Mouse (Mus musculus): ENCODE results near the gene Olfr1217. TPM values are rescaled to one million over a fixed set of nuclear protein-coding genes. Genes with fewer than 3 reads are reported as not detected.

Olfr1217 gene
- polyA plus RNA-seq (2014; fragmentation: Illumina TruSeq; extraction: RNeasy Lipid Tissue Mini Kit (QIAGEN cat#74804); ENCODE audit: low replicate concordance) = not detected

GRCm38 (mm10) chr2:89031965-89032364 is at the start of gene Olfr1217:
Olfr1217 (minus strand) TSS chr2:89032065.

GRCm38 (mm10) chr2:89061087-89061486 is 29.2 kb upstream of the Olfr1217 start, which contains the start of gene Olfr1218:
Olfr1218 (minus strand) TSS chr2:89061187.

DNA sequence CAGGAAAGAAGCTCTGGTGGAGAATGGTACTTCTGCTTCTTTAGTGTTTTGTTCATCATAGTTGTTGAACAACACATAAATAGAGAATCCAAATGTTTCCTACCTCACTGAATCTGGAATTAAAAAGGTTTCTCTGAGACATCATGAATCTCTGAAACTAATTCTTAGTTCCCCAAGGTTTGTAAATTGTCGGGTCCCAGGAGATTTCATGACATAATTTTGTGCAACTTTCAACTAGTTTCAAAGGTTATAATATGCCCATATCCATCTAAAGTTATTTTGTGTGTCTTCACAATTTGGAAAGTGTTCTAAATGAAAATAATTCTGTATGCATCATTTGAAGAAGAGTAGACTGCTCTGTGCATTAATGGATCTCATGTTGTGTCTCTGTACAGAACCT is 13.6 kb downstream of the Olfr1217 start, which contains the start of gene Olfr1216:
Olfr1216 (minus strand) TSS at position 101 of the 400 bp plus-strand sequence.

DNA sequence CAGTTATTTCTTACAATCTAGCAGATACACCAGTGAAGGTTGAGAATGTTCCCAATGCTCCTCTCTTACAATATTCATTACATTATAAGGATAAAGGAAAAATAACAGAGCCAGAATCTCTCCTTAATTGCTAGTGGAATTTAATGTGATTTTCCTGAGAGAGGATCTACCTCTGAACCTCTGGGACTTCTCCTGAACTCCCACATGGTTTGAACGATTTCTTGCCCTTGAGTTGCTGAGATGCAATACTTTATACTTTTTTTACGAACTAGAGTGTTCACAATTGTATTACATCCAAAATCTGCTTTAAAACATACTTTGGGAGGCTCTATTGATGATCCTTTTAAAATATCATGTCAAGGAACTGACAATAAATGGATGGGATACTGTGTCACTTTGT is 25.0 kb downstream of the Olfr1217 start, which contains the start of gene Olfr1215:
Olfr1215 (minus strand) TSS at position 101 of the 400 bp plus-strand sequence.

DNA sequence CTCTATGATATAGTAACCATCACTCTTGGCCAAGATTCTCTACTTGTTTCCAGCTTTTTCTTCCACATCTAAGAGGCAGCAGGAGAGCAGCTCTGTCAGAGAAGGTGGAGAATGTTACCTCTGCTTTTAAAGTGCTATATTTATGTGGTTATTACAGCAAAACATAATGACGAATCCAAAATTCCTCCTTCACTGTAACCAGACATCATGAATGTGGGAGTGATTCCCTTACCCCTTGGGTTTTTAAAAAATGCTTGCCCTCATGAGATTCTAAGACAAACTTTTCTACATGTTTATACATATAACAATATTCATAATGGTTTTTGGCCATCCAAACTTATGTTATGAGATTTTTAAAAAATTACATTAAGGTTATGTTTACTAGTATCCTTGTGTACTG is 39.3 kb downstream of the Olfr1217 start, which contains the start of gene Olfr1214:
Olfr1214 (minus strand) TSS at position 101 of the 400 bp plus-strand sequence.

DNA sequence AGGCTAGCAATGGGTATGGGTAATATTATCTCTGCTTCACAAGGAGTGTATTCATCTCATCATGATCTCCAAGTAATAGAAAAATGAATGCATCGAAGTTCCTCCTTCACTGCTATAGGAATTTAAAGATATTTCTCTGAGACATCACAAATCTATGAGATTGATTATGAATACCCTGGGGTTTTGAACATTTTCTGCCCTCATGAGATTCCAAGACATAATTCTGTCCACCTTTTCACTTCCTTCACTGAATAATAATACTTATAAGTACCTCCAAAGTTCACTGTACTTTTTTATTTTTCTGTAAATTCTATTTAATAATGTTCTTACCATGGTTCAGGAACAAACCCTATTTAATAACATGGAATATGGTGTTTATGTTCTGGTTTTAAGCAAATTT is 51.7 kb downstream of the Olfr1217 start, which contains the start of gene Gm13762:
Gm13762 (minus strand) TSS at position 101 of the 400 bp plus-strand sequence.

Other genes with a start within 250 kb of the Olfr1217 start
- gene Olfr1201, start 239.0 kb downstream of the Olfr1217 start, polyA plus RNA-seq (2014; fragmentation: Illumina TruSeq; extraction: RNeasy Lipid Tissue Mini Kit (QIAGEN cat#74804); ENCODE audit: low replicate concordance) = not detected
- gene Olfr1202, start 217.6 kb downstream of the Olfr1217 start, polyA plus RNA-seq (2014; fragmentation: Illumina TruSeq; extraction: RNeasy Lipid Tissue Mini Kit (QIAGEN cat#74804); ENCODE audit: low replicate concordance) = not detected
- not detected for gene Olfr1205, start 202.3 kb downstream of the Olfr1217 start, polyA plus RNA-seq (2014; fragmentation: Illumina TruSeq; extraction: RNeasy Lipid Tissue Mini Kit (QIAGEN cat#74804); ENCODE audit: low replicate concordance)
- gene Olfr1204, start 182.8 kb downstream of the Olfr1217 start, polyA plus RNA-seq (2014; fragmentation: Illumina TruSeq; extraction: RNeasy Lipid Tissue Mini Kit (QIAGEN cat#74804); ENCODE audit: low replicate concordance) = not detected
- not detected for gene Olfr1206, start 168.8 kb downstream of the Olfr1217 start, polyA plus RNA-seq (2014; fragmentation: Illumina TruSeq; extraction: RNeasy Lipid Tissue Mini Kit (QIAGEN cat#74804); ENCODE audit: low replicate concordance)
- gene Olfr1208, start 129.8 kb downstream of the Olfr1217 start, polyA plus RNA-seq (2014; fragmentation: Illumina TruSeq; extraction: RNeasy Lipid Tissue Mini Kit (QIAGEN cat#74804); ENCODE audit: low replicate concordance) = not detected
- gene Olfr1209, start 116.9 kb downstream of the Olfr1217 start, polyA plus RNA-seq (2014; fragmentation: Illumina TruSeq; extraction: RNeasy Lipid Tissue Mini Kit (QIAGEN cat#74804); ENCODE audit: low replicate concordance) = not detected
- not detected for gene Olfr1211, start 94.0 kb downstream of the Olfr1217 start, polyA plus RNA-seq (2014; fragmentation: Illumina TruSeq; extraction: RNeasy Lipid Tissue Mini Kit (QIAGEN cat#74804); ENCODE audit: low replicate concordance)
- gene Olfr1212, start 78.1 kb downstream of the Olfr1217 start, polyA plus RNA-seq (2014; fragmentation: Illumina TruSeq; extraction: RNeasy Lipid Tissue Mini Kit (QIAGEN cat#74804); ENCODE audit: low replicate concordance) = not detected
- gene Gm13762, start 51.8 kb downstream of the Olfr1217 start, polyA plus RNA-seq (2014; fragmentation: Illumina TruSeq; extraction: RNeasy Lipid Tissue Mini Kit (QIAGEN cat#74804); ENCODE audit: low replicate concordance) = not detected
- gene Olfr1214, start 39.4 kb downstream of the Olfr1217 start, polyA plus RNA-seq (2014; fragmentation: Illumina TruSeq; extraction: RNeasy Lipid Tissue Mini Kit (QIAGEN cat#74804); ENCODE audit: low replicate concordance) = not detected
- not detected for gene Olfr1215, start 25.1 kb downstream of the Olfr1217 start, polyA plus RNA-seq (2014; fragmentation: Illumina TruSeq; extraction: RNeasy Lipid Tissue Mini Kit (QIAGEN cat#74804); ENCODE audit: low replicate concordance)
- not detected for gene Olfr1216, start 13.7 kb downstream of the Olfr1217 start, polyA plus RNA-seq (2014; fragmentation: Illumina TruSeq; extraction: RNeasy Lipid Tissue Mini Kit (QIAGEN cat#74804); ENCODE audit: low replicate concordance)
- gene Olfr1218, start 29.1 kb upstream of the Olfr1217 start, polyA plus RNA-seq (2014; fragmentation: Illumina TruSeq; extraction: RNeasy Lipid Tissue Mini Kit (QIAGEN cat#74804); ENCODE audit: low replicate concordance) = not detected
- gene Olfr1219, start 51.4 kb upstream of the Olfr1217 start, polyA plus RNA-seq (2014; fragmentation: Illumina TruSeq; extraction: RNeasy Lipid Tissue Mini Kit (QIAGEN cat#74804); ENCODE audit: low replicate concordance) = not detected
- not detected for gene Olfr1220, start 74.8 kb upstream of the Olfr1217 start, polyA plus RNA-seq (2014; fragmentation: Illumina TruSeq; extraction: RNeasy Lipid Tissue Mini Kit (QIAGEN cat#74804); ENCODE audit: low replicate concordance)
- gene Olfr1221, start 85.2 kb upstream of the Olfr1217 start, polyA plus RNA-seq (2014; fragmentation: Illumina TruSeq; extraction: RNeasy Lipid Tissue Mini Kit (QIAGEN cat#74804); ENCODE audit: low replicate concordance) = not detected
- gene Olfr1222, start 101.0 kb upstream of the Olfr1217 start, polyA plus RNA-seq (2014; fragmentation: Illumina TruSeq; extraction: RNeasy Lipid Tissue Mini Kit (QIAGEN cat#74804); ENCODE audit: low replicate concordance) = not detected
- gene Olfr1223, start 119.5 kb upstream of the Olfr1217 start, polyA plus RNA-seq (2014; fragmentation: Illumina TruSeq; extraction: RNeasy Lipid Tissue Mini Kit (QIAGEN cat#74804); ENCODE audit: low replicate concordance) = not detected
- gene Olfr1224-ps1, start 132.0 kb upstream of the Olfr1217 start, polyA plus RNA-seq (2014; fragmentation: Illumina TruSeq; extraction: RNeasy Lipid Tissue Mini Kit (QIAGEN cat#74804); ENCODE audit: low replicate concordance) = not detected
- not detected for gene Olfr1225, start 142.6 kb upstream of the Olfr1217 start, polyA plus RNA-seq (2014; fragmentation: Illumina TruSeq; extraction: RNeasy Lipid Tissue Mini Kit (QIAGEN cat#74804); ENCODE audit: low replicate concordance)
- gene Olfr1226, start 168.0 kb upstream of the Olfr1217 start, polyA plus RNA-seq (2014; fragmentation: Illumina TruSeq; extraction: RNeasy Lipid Tissue Mini Kit (QIAGEN cat#74804); ENCODE audit: low replicate concordance) = not detected
- not detected for gene Olfr1228, start 222.0 kb upstream of the Olfr1217 start, polyA plus RNA-seq (2014; fragmentation: Illumina TruSeq; extraction: RNeasy Lipid Tissue Mini Kit (QIAGEN cat#74804); ENCODE audit: low replicate concordance)